Mouse (Mus musculus) gastrocnemius, adult 18-20 months (tissue): ENCODE measurements around the gene Hsd17b1. TPM values are rescaled to one million over a fixed set of nuclear protein-coding genes. Genes with fewer than 3 reads are reported as not detected.
A peak's percentile ranks its signal among the peaks of the same experiment; 100 is the strongest.

ENCODE experiments used
- DNase-seq: peaks from one replicate; pipeline ENCODE4 v3.0.0; 2021; ENCODE audit warnings: low spot score
- microRNA-seq: library from miRNA; unstranded; fragments of <30 nt; microRNA quantifications from one replicate; pipeline ENCODE4 v1.2.0, GENCODE M21; 2021
- total RNA-seq, 2 experiments: library from RNA; stranded (reverse); gene quantifications; 2 replicates each; pipeline ENCODE4 v1.2.3; 2021

The Hsd17b1 gene
- total RNA-seq, 2 experiments from 2014 or later, result 0.16 to 0.33 TPM

DNA sequence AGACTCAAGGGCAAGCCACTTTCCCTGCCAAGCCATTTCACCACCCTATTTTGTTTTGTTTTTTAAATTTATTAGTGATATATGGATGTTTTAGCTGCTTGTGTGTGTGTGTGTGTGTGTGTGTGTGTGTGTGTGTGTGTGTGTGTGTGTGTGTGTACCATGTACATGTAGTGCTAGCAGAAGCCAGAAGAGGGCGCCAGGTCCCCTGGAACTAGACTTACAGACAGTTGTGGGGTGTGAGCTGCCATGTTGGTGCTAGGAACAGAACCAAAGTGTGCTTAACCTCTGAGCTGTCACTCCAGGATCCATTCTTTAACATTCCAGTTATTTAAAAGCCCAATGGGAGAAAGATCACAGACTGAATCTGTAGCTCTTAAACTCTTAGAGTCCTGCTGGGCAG, 48.9 kb downstream of the Hsd17b1 start:
- DNase-seq, result no peak

- peak; percentile 61 for DNase-seq
Measured at GRCm38 (mm10) chr11:101128996-101129577, 50.9 kb downstream of the Hsd17b1 start.

Small RNA genes within 50 kb of the gene (microRNA-seq; reads per million reads assigned to microRNA genes)
- not detected for gene Mir6928

Other genes starting within 250 kb of the Hsd17b1 start
- 100 to 1,000 TPM; 125 to 170 TPM for gene Stat5b, start 227.7 kb upstream of the Hsd17b1 start, total RNA-seq
- gene Stat5a, start 219.1 kb upstream of the Hsd17b1 start, total RNA-seq, result 10 to 100 TPM; 11.3 to 13.3 TPM
- gene Stat3, start 138.9 kb upstream of the Hsd17b1 start, total RNA-seq, result 10 to 100 TPM; 38.1 to 48.6 TPM
- 100 to 1,000 TPM; 128 to 153 TPM for gene Cavin1, start 107.5 kb upstream of the Hsd17b1 start, total RNA-seq
- 10 to 100 TPM; 57.0 to 74.4 TPM for gene Atp6v0a1, start 69.0 kb upstream of the Hsd17b1 start, total RNA-seq
- gene Naglu, start 8.4 kb upstream of the Hsd17b1 start, total RNA-seq, result 1 to 10 TPM; 3.9 TPM
- gene Coasy, start 4.2 kb downstream of the Hsd17b1 start, total RNA-seq, result 1 to 10 TPM; 7.3 to 7.7 TPM
- gene Mlx, start 8.9 kb downstream of the Hsd17b1 start, total RNA-seq, result 10 to 100 TPM; 12.3 to 14.4 TPM
- 1 to 10 TPM; 1.7 to 2.0 TPM for gene Psmc3ip, start 17.0 kb downstream of the Hsd17b1 start, total RNA-seq
- gene Retreg3, start 41.5 kb downstream of the Hsd17b1 start, total RNA-seq, result 10 to 100 TPM; 27.1 to 30.4 TPM
- 10 to 100 TPM; 24.7 to 26.2 TPM for gene Tubg1, start 41.5 kb downstream of the Hsd17b1 start, total RNA-seq
- gene Tubg2, start 77.5 kb downstream of the Hsd17b1 start, total RNA-seq, result 1 to 10 TPM; 2.7 to 3.3 TPM
- gene Cntnap1, start 92.1 kb downstream of the Hsd17b1 start, total RNA-seq, result 1 to 10 TPM in 1 of 2 experiments, under 1 TPM in 1; 0.82 to 1.2 TPM
- 10 to 100 TPM; 19.4 to 24.2 TPM for gene Plekhh3, start 92.9 kb downstream of the Hsd17b1 start, total RNA-seq
- not detected for gene Ccr10, start 97.0 kb downstream of the Hsd17b1 start, total RNA-seq
- gene Ezh1, start 148.1 kb downstream of the Hsd17b1 start, total RNA-seq, result 10 to 100 TPM; 25.3 to 26.3 TPM
- 10 to 100 TPM; 30.1 to 31.0 TPM for gene Ramp2, start 167.6 kb downstream of the Hsd17b1 start, total RNA-seq
- gene Vps25, start 175.3 kb downstream of the Hsd17b1 start, total RNA-seq, result 10 to 100 TPM; 46.1 to 46.8 TPM
- under 1 TPM; 0.23 to 0.26 TPM for gene Wnk4, start 182.2 kb downstream of the Hsd17b1 start, total RNA-seq
- gene Cntd1, start 200.6 kb downstream of the Hsd17b1 start, total RNA-seq, result under 1 TPM; 0.31 to 0.37 TPM
- 10 to 100 TPM; 71.2 to 81.6 TPM for gene Coa3, start 200.7 kb downstream of the Hsd17b1 start, total RNA-seq
- 10 to 100 TPM; 85.6 to 95.6 TPM for gene Becn1, start 223.9 kb downstream of the Hsd17b1 start, total RNA-seq
- 10 to 100 TPM; 66.4 to 81.3 TPM for gene Psme3, start 237.8 kb downstream of the Hsd17b1 start, total RNA-seq
- gene Aoc2, start 246.7 kb downstream of the Hsd17b1 start, total RNA-seq, result 1 to 10 TPM; 1.0 to 1.1 TPM